Mouse (Mus musculus) thymus, postnatal 10 days (tissue): ENCODE data around the gene Cd200r3.

Experiments
- DNase-seq, 2 experiments: peaks; one replicate each; pipeline ENCODE4 v3.0.0; 2021; ENCODE audit warnings: low spot score in 2 of 2

The Cd200r3 gene

GRCm38 (mm10) chr16:44943468-44943867 lies at the start of gene Cd200r3:
Gene Cd200r3 (plus strand): TSS chr16:44943678.
- DNase-seq: no peak

- no peak for DNase-seq
Measured at GRCm38 (mm10) chr16:44932016-44932415, 11.5 kb upstream of the Cd200r3 start.

- no peak for DNase-seq
Measured at GRCm38 (mm10) chr16:44951360-44952114, 8.1 kb downstream of the Cd200r3 start.

GRCm38 (mm10) chr16:44962296-44962695 lies 18.8 kb downstream of the Cd200r3 start:
- DNase-seq: no peak

GRCm38 (mm10) chr16:44962777-44963176 lies 19.3 kb downstream of the Cd200r3 start:
- no peak for DNase-seq

- no peak for DNase-seq
Measured at GRCm38 (mm10) chr16:44964526-44965374, 21.3 kb downstream of the Cd200r3 start.

GRCm38 (mm10) chr16:44965428-44965827 lies 21.9 kb downstream of the Cd200r3 start:
- DNase-seq: no peak

- DNase-seq: no peak
Measured at GRCm38 (mm10) chr16:44965890-44966289, 22.4 kb downstream of the Cd200r3 start.

- no peak for DNase-seq
Measured at GRCm38 (mm10) chr16:44966891-44967290, 23.4 kb downstream of the Cd200r3 start.

- DNase-seq: no peak
Measured at GRCm38 (mm10) chr16:44968113-44968512, 24.6 kb downstream of the Cd200r3 start.

GRCm38 (mm10) chr16:44970925-44971324 lies 27.4 kb downstream of the Cd200r3 start:
- DNase-seq: no peak

- DNase-seq: no peak
Measured at GRCm38 (mm10) chr16:44974042-44974441, 30.6 kb downstream of the Cd200r3 start.

GRCm38 (mm10) chr16:44976081-44976480 lies 32.6 kb downstream of the Cd200r3 start:
- DNase-seq: no peak

- DNase-seq: no peak
Measured at GRCm38 (mm10) chr16:44976892-44977633, 33.6 kb downstream of the Cd200r3 start.

GRCm38 (mm10) chr16:44978193-44978592 lies 34.7 kb downstream of the Cd200r3 start:
- no peak for DNase-seq

- DNase-seq: no peak
Measured at GRCm38 (mm10) chr16:44979355-44979896, 35.9 kb downstream of the Cd200r3 start.

- no peak for DNase-seq
Measured at GRCm38 (mm10) chr16:44982972-44983371, 39.5 kb downstream of the Cd200r3 start.

- DNase-seq: no peak
Measured at GRCm38 (mm10) chr16:44983379-44984060, 40.0 kb downstream of the Cd200r3 start.

- DNase-seq: no peak
Measured at GRCm38 (mm10) chr16:44984111-44984510, 40.6 kb downstream of the Cd200r3 start.

GRCm38 (mm10) chr16:44984925-44985324 lies 41.4 kb downstream of the Cd200r3 start:
- no peak for DNase-seq

- no peak for DNase-seq
Measured at GRCm38 (mm10) chr16:44986029-44986428, 42.6 kb downstream of the Cd200r3 start.
